Comparison of ENCODE assay signal across 8 mouse cellular contexts in the genomic region with DNA sequence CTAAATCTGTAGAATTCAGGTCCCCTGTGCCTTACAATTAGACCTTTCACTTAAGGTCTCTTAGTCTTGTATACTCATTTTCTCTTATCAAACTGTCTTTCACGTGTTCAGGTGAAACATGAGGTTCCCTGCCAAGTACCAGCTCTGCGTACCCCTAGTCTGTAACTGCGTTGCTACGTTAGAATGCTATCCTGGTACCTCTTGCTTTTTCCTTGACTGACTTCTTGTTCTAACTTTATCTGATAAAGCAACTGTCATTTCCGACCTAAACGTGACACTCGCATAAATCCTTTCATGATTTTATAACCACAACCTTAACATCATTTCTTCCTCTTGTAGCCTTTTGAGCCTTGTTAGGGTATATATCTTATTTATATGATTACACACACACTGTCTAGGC. TPM values are rescaled to one million over a fixed set of nuclear protein-coding genes. Genes with fewer than 3 reads are reported as not detected.
DNase-seq lines count a peak whose midpoint lies in the region; ATAC-seq and TF ChIP-seq lines count a peak whose summit lies in the region.

No protein-coding gene starts in this region.

- no peak for DNase-seq in lung, postnatal 25 days (ENCODE audit: low spot score)
- no peak for DNase-seq in limb, embryonic 10.5 days (ENCODE audit: low spot score)
- DNase-seq in MN1 (ENCODE audit: low spot score) = no peak
- no peak for DNase-seq in layer of hippocampus, postnatal 10 days (ENCODE audit: low spot score in 2 of 2)

- H3K36me3 ChIP-seq in lung, embryonic 16.5 days (ENCODE audit: control insufficient read depth, insufficient read depth, low read length) = peaks cover 23% of the 10 kb centered on the region
- H3K36me3 ChIP-seq in embryonic facial prominence, embryonic 12.5 days = peaks cover 36% of the 10 kb centered on the region
- peaks cover 47% of the 10 kb centered on the region for H3K36me3 ChIP-seq in limb, embryonic 10.5 days
- H3K36me3 ChIP-seq in small intestine, adult 2 months (ENCODE audit: control insufficient read depth, insufficient read depth, low read length) = peaks cover 21% of the 10 kb centered on the region

- no peak for TF ChIP-seq CTCF in small intestine, adult 2 months (IDR thresholded peaks at IDR 0.05; ENCODE audit: extremely low read depth, insufficient read length, insufficient replicate concordance, low read depth, low read length)

- peak overlapping the region; percentile 98 for H3K4me3 ChIP-seq in lung, embryonic 16.5 days (ENCODE audit: low read length)
- H3K4me3 ChIP-seq in embryonic facial prominence, embryonic 12.5 days = peak overlapping the region; percentile 100
- peak overlapping the region; percentile 94 for H3K4me3 ChIP-seq in limb, embryonic 10.5 days
- peak overlapping the region; percentile 92 for H3K4me3 ChIP-seq in small intestine, adult 2 months (ENCODE audit: low read depth, low read length)

- H3K4me1 ChIP-seq in lung, embryonic 16.5 days (replicated peaks; ENCODE audit: control insufficient read depth, insufficient read depth, low read length) = peaks cover 6% of the 10 kb centered on the region
- H3K4me1 ChIP-seq in embryonic facial prominence, embryonic 12.5 days = peaks cover 19% of the 10 kb centered on the region
- peaks cover 26% of the 10 kb centered on the region for H3K4me1 ChIP-seq in limb, embryonic 10.5 days
- H3K4me1 ChIP-seq in small intestine, adult 2 months (ENCODE audit: control insufficient read depth, insufficient read depth, insufficient read length, low read length) = peaks cover 3% of the 10 kb centered on the region; the same call in 1 of the 2 replicates

- no peak for TF ChIP-seq POLR2A in small intestine, adult 2 months (IDR thresholded peaks at IDR 0.05; ENCODE audit: low read depth, low read length)

- no peak overlapping the region for H3K27ac ChIP-seq in lung, embryonic 16.5 days (ENCODE audit: low read length)
- H3K27ac ChIP-seq in embryonic facial prominence, embryonic 12.5 days = 0 out of 2 replicates have a peak overlapping the region, but pooled peaks have one; percentile 73
- no peak overlapping the region for H3K27ac ChIP-seq in limb, embryonic 10.5 days
- H3K27ac ChIP-seq in small intestine, adult 2 months (ENCODE audit: insufficient read depth, low read depth, low read length) = no peak overlapping the region

- no peak for ATAC-seq in lung, embryonic 16.5 days (ENCODE audit: low read depth)
- ATAC-seq in embryonic facial prominence, embryonic 12.5 days (ENCODE audit: insufficient number of reproducible peaks, insufficient read depth, low FRiP score, low TSS enrichment) = no peak
- no peak for ATAC-seq in inflammation-experienced regulatory T-cells, adult 6 months

- 48% methylated on average over 7 of the region's 7 CpGs for WGBS in lung, embryonic 16.5 days
- 70% methylated on average over 7 of the region's 7 CpGs for WGBS in embryonic facial prominence, embryonic 12.5 days
- 79% methylated on average over 7 of the region's 7 CpGs for WGBS in limb, embryonic 10.5 days
- WGBS in small intestine, adult 2 months = 18% methylated on average over 7 of the region's 7 CpGs

- peak overlapping the region; percentile 95 for H3K9ac ChIP-seq in lung, embryonic 16.5 days (ENCODE audit: low read length)
- H3K9ac ChIP-seq in embryonic facial prominence, embryonic 12.5 days = peak overlapping the region; percentile 96

- no peaks in the 10 kb centered on the region for H3K27me3 ChIP-seq in lung, embryonic 16.5 days (ENCODE audit: control insufficient read depth, insufficient read depth, low read depth, low read length)
- no peaks in the 10 kb centered on the region for H3K27me3 ChIP-seq in embryonic facial prominence, embryonic 12.5 days
- no peaks in the 10 kb centered on the region for H3K27me3 ChIP-seq in limb, embryonic 10.5 days (ENCODE audit: low read depth, poor library complexity, severe bottlenecking)
- H3K27me3 ChIP-seq in small intestine, adult 2 months (ENCODE audit: control insufficient read depth, insufficient read depth, low read length) = no peaks in the 10 kb centered on the region

- H3K9me3 ChIP-seq in lung, embryonic 16.5 days (ENCODE audit: control insufficient read depth, low read length) = no peaks in the 10 kb centered on the region
- H3K9me3 ChIP-seq in embryonic facial prominence, embryonic 12.5 days = no peaks in the 10 kb centered on the region
- H3K9me3 ChIP-seq in limb, embryonic 10.5 days (replicated peaks) = no peaks in the 10 kb centered on the region

- peak overlapping the region; percentile 81 for H3K4me2 ChIP-seq in lung, embryonic 16.5 days (ENCODE audit: low read depth, low read length)
- H3K4me2 ChIP-seq in embryonic facial prominence, embryonic 12.5 days (replicated peaks) = peak overlapping the region; percentile 99

RNA-seq across cellular contexts. Expression of gene Pex6, which starts 1.2 kb away (rescaled TPM):
- 22.1 and 24.2 TPM in 2 replicates for polyA plus RNA-seq in lung, embryonic 16.5 days (2015; fragmentation: Nextera tagmentation; extraction: Ambion mirVana)
- 43.0 and 45.1 TPM in 2 replicates for polyA plus RNA-seq in embryonic facial prominence, embryonic 12.5 days (2016; fragmentation: Nextera tagmentation; extraction: Ambion mirVana)
- polyA plus RNA-seq in limb, embryonic 10.5 days (2016; fragmentation: Nextera tagmentation; extraction: Ambion mirVana) = 24.6 and 26.9 TPM in 2 replicates
- 40.1 and 74.9 TPM in 2 replicates for polyA plus RNA-seq in small intestine, adult 2 months (2012; rRNA removed)
- 1 to 10 TPM; 3.1 to 4.8 (median 4.6) TPM for polyA plus RNA-seq in inflammation-experienced regulatory T-cells, adult 6 months (2017; shearing (Covaris generic))
- 10 to 100 TPM; 28.4 to 33.9 TPM for total RNA-seq in layer of hippocampus, postnatal 10 days (2021)

RNA-seq across cellular contexts. Expression of gene Ppp2r5d, which starts 7.5 kb away (rescaled TPM):
- polyA plus RNA-seq in lung, embryonic 16.5 days (2015; fragmentation: Nextera tagmentation; extraction: Ambion mirVana) = 90.7 and 94.7 TPM in 2 replicates
- 110 and 111 TPM in 2 replicates for polyA plus RNA-seq in embryonic facial prominence, embryonic 12.5 days (2016; fragmentation: Nextera tagmentation; extraction: Ambion mirVana)
- polyA plus RNA-seq in limb, embryonic 10.5 days (2016; fragmentation: Nextera tagmentation; extraction: Ambion mirVana) = 152 and 160 TPM in 2 replicates
- polyA plus RNA-seq in small intestine, adult 2 months (2012; rRNA removed) = 32.4 and 150 TPM in 2 replicates
- 10 to 100 TPM; 23.2 to 25.5 (median 23.5) TPM for polyA plus RNA-seq in inflammation-experienced regulatory T-cells, adult 6 months (2017; shearing (Covaris generic))
- total RNA-seq in layer of hippocampus, postnatal 10 days (2021) = 10 to 100 TPM; 91.8 to 94.1 TPM

RNA-seq across cellular contexts. Expression of gene Gnmt, which starts 16.5 kb away (rescaled TPM):
- polyA plus RNA-seq in lung, embryonic 16.5 days (2015; fragmentation: Nextera tagmentation; extraction: Ambion mirVana) = 2.5 and 5.2 TPM in 2 replicates
- polyA plus RNA-seq in embryonic facial prominence, embryonic 12.5 days (2016; fragmentation: Nextera tagmentation; extraction: Ambion mirVana) = 0.69 and 0.74 TPM in 2 replicates
- polyA plus RNA-seq in limb, embryonic 10.5 days (2016; fragmentation: Nextera tagmentation; extraction: Ambion mirVana) = 0.48 and 0.83 TPM in 2 replicates
- 1.5 and 34.6 TPM in 2 replicates for polyA plus RNA-seq in small intestine, adult 2 months (2012; rRNA removed)
- polyA plus RNA-seq in inflammation-experienced regulatory T-cells, adult 6 months (2017; shearing (Covaris generic)) = 1 to 10 TPM in 1 of 3 experiments, under 1 TPM in 2; 0.40 to 2.3 (median 0.72) TPM
- total RNA-seq in layer of hippocampus, postnatal 10 days (2021) = under 1 TPM; 0.33 to 0.59 TPM

RNA-seq across cellular contexts. Expression of gene Klhdc3, which starts 31.7 kb away (rescaled TPM):
- polyA plus RNA-seq in lung, embryonic 16.5 days (2015; fragmentation: Nextera tagmentation; extraction: Ambion mirVana) = 115 TPM in 2 replicates
- 134 and 137 TPM in 2 replicates for polyA plus RNA-seq in embryonic facial prominence, embryonic 12.5 days (2016; fragmentation: Nextera tagmentation; extraction: Ambion mirVana)
- 143 and 150 TPM in 2 replicates for polyA plus RNA-seq in limb, embryonic 10.5 days (2016; fragmentation: Nextera tagmentation; extraction: Ambion mirVana)
- polyA plus RNA-seq in small intestine, adult 2 months (2012; rRNA removed) = 48.3 and 99.3 TPM in 2 replicates
- 10 to 100 TPM; 20.7 to 22.4 (median 21.7) TPM for polyA plus RNA-seq in inflammation-experienced regulatory T-cells, adult 6 months (2017; shearing (Covaris generic))
- 100 to 1,000 TPM; 153 to 160 TPM for total RNA-seq in layer of hippocampus, postnatal 10 days (2021)

RNA-seq across cellular contexts. Expression of gene Mea1, which starts 33.8 kb away (rescaled TPM):
- polyA plus RNA-seq in lung, embryonic 16.5 days (2015; fragmentation: Nextera tagmentation; extraction: Ambion mirVana) = 129 and 137 TPM in 2 replicates
- 170 and 174 TPM in 2 replicates for polyA plus RNA-seq in embryonic facial prominence, embryonic 12.5 days (2016; fragmentation: Nextera tagmentation; extraction: Ambion mirVana)
- polyA plus RNA-seq in limb, embryonic 10.5 days (2016; fragmentation: Nextera tagmentation; extraction: Ambion mirVana) = 143 and 145 TPM in 2 replicates
- polyA plus RNA-seq in small intestine, adult 2 months (2012; rRNA removed) = 38.9 and 52.7 TPM in 2 replicates
- 100 to 1,000 TPM; 162 to 181 (median 163) TPM for polyA plus RNA-seq in inflammation-experienced regulatory T-cells, adult 6 months (2017; shearing (Covaris generic))
- total RNA-seq in layer of hippocampus, postnatal 10 days (2021) = 100 to 1,000 TPM; 118 TPM
